Mouse (Mus musculus) forebrain, embryonic 14.5 days (tissue): Measurements from ENCODE around the gene Swap70. TPM values are rescaled to one million over a fixed set of nuclear protein-coding genes. Genes with fewer than 3 reads are reported as not detected.
"Not testable (repeated sequence)": the region's sequence is repeated elsewhere in the genome, so short reads cannot be mapped to it uniquely, and the experiment has no call there.

Source experiments
- ATAC-seq: fragments of 200-750 bp; cut with Nextera tagmentation; 2 replicates; pipeline ENCODE4 v1.8.0; 2017; ENCODE audit warnings: mild to moderate bottlenecking, moderate library complexity
- DNase-seq: peaks from one replicate; pipeline ENCODE4 v3.0.0-alpha.2; 2015; ENCODE audit warnings: low spot score
- H3K27ac ChIP-seq: fragments of 300-500 bp; sonication (generic); 2 replicates; pipeline ENCODE4 v1.5.1; 2014; ENCODE audit warnings: low read depth, mild to moderate bottlenecking, control low read depth, low read length, moderate library complexity
- H3K27me3 ChIP-seq: fragments of 300-500 bp; sonication (generic); replicated peaks from 2 replicates; pipeline ENCODE4 v1.6.1; 2014; ENCODE audit warnings: low read length, control low read depth, mixed read lengths; ENCODE audit not compliant: control insufficient read depth, insufficient read depth
- H3K36me3 ChIP-seq: fragments of 300-500 bp; sonication (generic); 2 replicates; pipeline ENCODE4 v1.6.1; 2014; ENCODE audit warnings: low read length, control low read depth; ENCODE audit not compliant: control insufficient read depth, insufficient read depth
- H3K4me1 ChIP-seq: fragments of 300-500 bp; sonication (generic); 2 replicates; pipeline ENCODE4 v1.6.1; 2014; ENCODE audit warnings: antibody characterized with exemption, low read length, control low read depth; ENCODE audit not compliant: control insufficient read depth, insufficient read depth
- H3K4me2 ChIP-seq: fragments of 300-500 bp; sonication (generic); 2 replicates; pipeline ENCODE4 v1.6.1; 2014; ENCODE audit warnings: mild to moderate bottlenecking, control low read depth, low read length
- H3K4me3 ChIP-seq: fragments of 300-500 bp; sonication (generic); 2 replicates; pipeline ENCODE4 v1.5.1; 2014; ENCODE audit warnings: low read depth, low read length, control low read depth
- H3K9ac ChIP-seq: fragments of 300-500 bp; sonication (generic); 2 replicates; pipeline ENCODE4 v1.6.1; 2014; ENCODE audit warnings: mild to moderate bottlenecking, low read length, control low read depth, moderate library complexity
- H3K9me3 ChIP-seq: fragments of 300-500 bp; sonication (generic); replicated peaks from 2 replicates; pipeline ENCODE4 v1.6.1; 2016; ENCODE audit warnings: low read length, control low read depth, mixed read lengths; ENCODE audit not compliant: control insufficient read depth
- WGBS: fragments of 180-500 bp; shearing (Covaris S2); extraction: QIAGEN DNeasy Blood & Tissue Kit; methylation state at CpG from one replicate; pipeline ENCODE4 v1.1.7; 2014; 5-methylcytosine and 5-hydroxymethylcytosine counted together
- polyA plus RNA-seq: library from polyadenylated mRNA; unstranded; fragments of >200 nt; fragmentation: Nextera tagmentation; extraction: Ambion mirVana; gene quantifications from 2 replicates; pipeline ENCODE4 v1.2.1, GENCODE M21; 2014

Swap70 gene
- polyA plus RNA-seq, 1 experiment from 2014 or later: 8.6 TPM

DNA sequence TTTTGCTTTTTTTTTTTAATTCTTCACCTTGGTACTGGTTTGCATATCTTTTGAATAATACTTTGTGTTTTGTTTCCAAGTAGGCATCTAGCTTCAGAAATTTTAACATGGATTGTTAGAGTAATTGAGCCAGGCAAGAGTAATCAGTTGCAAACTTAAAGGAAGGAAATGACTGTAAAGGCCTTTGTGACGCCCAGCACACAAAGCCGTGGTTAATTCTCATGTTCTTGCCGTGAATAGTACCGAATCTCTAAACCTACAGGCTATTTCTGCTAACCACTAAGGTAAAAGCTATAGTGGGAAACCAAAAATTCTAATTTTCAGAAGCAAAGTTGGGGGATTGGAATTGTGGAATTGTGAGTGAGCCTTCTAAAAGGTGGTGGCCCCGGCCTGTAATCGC lies 8.5 kb downstream of the Swap70 start:
- no peak overlapping the region for H3K27ac ChIP-seq
- H3K27me3 ChIP-seq: no peaks in the 10 kb centered on the region
- H3K9ac ChIP-seq: no peak overlapping the region
- ATAC-seq (no peak), DNase-seq (no peak)
- H3K9me3 ChIP-seq: no peaks in the 10 kb centered on the region
- WGBS: 64% methylated on average over 6 of the region's 6 CpGs
- no peaks in the 10 kb centered on the region for H3K4me1 ChIP-seq
- no peaks in the 10 kb centered on the region for H3K36me3 ChIP-seq
- no peak overlapping the region for H3K4me3 ChIP-seq
- H3K4me2 ChIP-seq: no peak overlapping the region

DNA sequence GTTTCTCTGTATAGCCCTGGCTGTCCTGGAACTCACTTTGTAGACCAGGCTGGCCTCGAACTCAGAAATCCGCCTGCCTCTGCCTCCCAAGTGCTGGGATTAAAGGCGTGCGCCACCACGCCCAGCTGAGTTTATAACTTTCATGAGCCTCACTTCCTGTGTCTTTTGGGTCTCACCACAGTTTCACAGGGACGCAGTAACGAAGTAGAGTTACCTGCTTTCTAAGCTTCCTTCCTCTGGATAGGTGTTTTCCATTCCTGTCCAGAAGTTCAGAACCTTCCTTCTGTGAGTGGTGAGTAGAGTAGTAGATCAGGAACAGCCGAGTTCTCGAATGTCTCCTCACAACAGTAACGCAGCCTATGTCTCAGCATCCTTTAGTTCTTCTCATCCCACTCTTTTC lies 9.6 kb downstream of the Swap70 start:
- not testable (repeated sequence) for H3K9me3 ChIP-seq
- WGBS: 95% methylated on average over 10 of the region's 10 CpGs

DNA sequence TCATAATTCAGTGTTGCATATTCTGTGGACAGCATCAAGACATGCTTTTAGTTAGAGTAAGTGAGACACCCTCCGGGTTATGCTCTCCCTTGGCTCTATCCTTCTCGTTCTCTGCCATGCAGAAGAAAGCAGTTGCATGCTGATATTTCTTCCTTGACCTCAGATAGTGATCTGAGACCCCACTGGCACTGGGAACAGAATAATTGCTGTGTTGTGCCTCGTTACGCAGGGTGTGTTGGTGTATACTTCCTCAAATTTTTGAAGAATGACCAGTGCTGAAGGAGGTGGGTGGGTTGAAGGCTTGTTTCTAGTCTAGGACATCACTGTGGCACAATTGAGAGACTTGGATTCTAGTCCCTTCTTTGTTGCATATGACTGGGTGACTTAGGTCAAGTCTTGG lies 14.6 kb downstream of the Swap70 start:
- Histone ChIP-seq H3K27me3 (no peaks in the 10 kb centered on the region), H3K4me1 (peaks cover 6% of the 10 kb centered on the region; the same call in 1 of the 2 replicates), H3K9ac (no peak overlapping the region), H3K4me2 (no peak overlapping the region), H3K36me3 (no peaks in the 10 kb centered on the region), H3K9me3 (no peaks in the 10 kb centered on the region), H3K4me3 (no peak overlapping the region), H3K27ac (no peak overlapping the region)
- 78% methylated on average over 4 of the region's 4 CpGs for WGBS
- ATAC-seq (no peak), DNase-seq (no peak)

More for the DNA sequence above, 9.6 kb downstream of the Swap70 start:
- H3K27ac ChIP-seq, ATAC-seq, H3K36me3 ChIP-seq, H3K27me3 ChIP-seq, H3K4me2 ChIP-seq, H3K9ac ChIP-seq, H3K4me1 ChIP-seq, DNase-seq, H3K4me3 ChIP-seq: not testable (repeated sequence)

DNA sequence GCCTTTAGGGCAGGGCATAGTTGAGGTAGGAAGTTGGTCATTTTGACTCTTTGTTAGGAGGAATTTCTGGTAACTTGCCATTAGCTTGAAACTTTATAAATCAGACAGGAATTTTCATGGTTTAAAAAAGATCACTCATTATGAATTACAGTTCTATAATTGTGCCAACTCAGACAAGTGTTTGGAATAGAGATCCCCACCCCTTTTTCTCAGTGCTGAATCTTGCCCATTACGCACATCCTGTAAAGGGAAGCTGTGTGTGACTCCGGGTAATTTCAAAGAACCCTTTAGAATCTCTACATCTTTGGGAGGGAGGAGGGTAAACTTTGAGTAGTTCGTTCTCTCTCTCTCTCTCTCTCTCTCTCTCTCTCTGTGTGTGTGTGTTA lies 15.9 kb downstream of the Swap70 start:
- H3K9ac ChIP-seq: no peak overlapping the region
- H3K27me3 ChIP-seq: no peaks in the 10 kb centered on the region
- no peaks in the 10 kb centered on the region for H3K36me3 ChIP-seq
- H3K27ac ChIP-seq: 0 out of 2 replicates have a peak overlapping the region, but pooled peaks have one; percentile 9
- ATAC-seq: no peak
- no peak overlapping the region for H3K4me3 ChIP-seq
- H3K9me3 ChIP-seq: no peaks in the 10 kb centered on the region
- H3K4me1 ChIP-seq: peaks cover 6% of the 10 kb centered on the region; the same call in 1 of the 2 replicates
- no peak overlapping the region for H3K4me2 ChIP-seq
- WGBS: 10% methylated on average over 3 of the region's 3 CpGs
- no peak for DNase-seq

DNA sequence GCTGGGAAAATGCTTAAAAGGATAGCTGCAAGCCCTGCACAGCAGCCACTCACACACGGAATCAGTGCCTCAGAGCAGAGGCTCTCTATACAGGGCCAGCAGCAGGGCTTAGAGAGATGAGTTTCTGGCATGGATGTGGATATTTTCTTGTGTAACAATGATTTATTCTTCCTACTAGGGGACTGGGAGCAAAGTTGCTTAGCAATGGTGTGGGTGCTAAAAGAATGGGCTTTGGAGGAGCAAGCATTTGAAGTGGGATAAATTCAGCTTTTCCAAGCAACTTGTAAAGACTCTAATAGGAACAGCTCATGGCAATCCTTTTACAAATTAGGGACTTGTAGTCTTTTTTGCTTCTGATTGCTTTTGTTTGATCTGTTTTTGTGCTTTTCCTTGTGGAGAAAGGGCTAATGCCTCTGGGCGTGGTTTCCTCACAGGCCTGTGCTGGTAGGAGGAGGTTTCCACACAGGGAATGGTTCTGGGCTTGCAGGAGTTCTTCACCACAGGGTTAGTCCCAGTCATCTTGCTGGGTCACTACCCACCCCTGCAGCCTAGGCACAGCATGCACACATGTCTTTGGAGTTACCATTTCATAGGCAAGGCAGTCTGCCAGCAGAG lies 16.4 kb downstream of the Swap70 start:
- DNase-seq (peak; percentile 48), ATAC-seq (peak; percentile 54)
- Histone ChIP-seq H3K4me1 (peaks cover 6% of the 10 kb centered on the region; the same call in 1 of the 2 replicates), H3K36me3 (no peaks in the 10 kb centered on the region), H3K27me3 (no peaks in the 10 kb centered on the region), H3K27ac (peak overlapping the region; percentile 9; the same call in 1 of the 2 replicates), H3K4me3 (no peak overlapping the region), H3K9me3 (no peaks in the 10 kb centered on the region), H3K4me2 (no peak overlapping the region), H3K9ac (no peak overlapping the region)
- WGBS: 10% methylated on average over 2 of the region's 2 CpGs

DNA sequence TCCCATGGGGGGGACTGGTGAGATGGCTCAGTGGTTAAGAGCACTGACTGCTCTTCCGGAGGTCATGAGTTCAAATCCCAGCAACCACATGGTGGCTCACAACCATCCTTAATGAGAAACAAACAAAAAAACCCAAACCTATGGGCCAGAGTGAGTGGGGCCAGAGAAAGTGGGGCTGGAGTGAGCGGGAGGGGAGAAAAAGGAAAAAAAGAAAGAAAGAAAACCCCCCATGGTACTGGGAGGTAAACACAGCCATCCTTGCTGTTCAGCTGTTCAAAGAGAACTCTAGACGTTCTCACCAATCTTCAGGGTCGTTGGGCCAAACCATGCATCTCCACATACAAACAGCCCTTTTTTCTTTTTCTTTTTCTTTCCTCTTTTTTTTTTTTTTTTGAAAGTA lies 18.1 kb downstream of the Swap70 start:
- Histone ChIP-seq H3K4me2 (no peak overlapping the region), H3K27ac (no peak overlapping the region), H3K27me3 (no peaks in the 10 kb centered on the region), H3K4me3 (no peak overlapping the region), H3K4me1 (peaks cover 6% of the 10 kb centered on the region; the same call in 1 of the 2 replicates), H3K9ac (no peak overlapping the region), H3K9me3 (no peaks in the 10 kb centered on the region), H3K36me3 (no peaks in the 10 kb centered on the region)
- no peak for DNase-seq
- WGBS: 75% methylated on average over 4 of the region's 4 CpGs
- ATAC-seq: no peak

DNA sequence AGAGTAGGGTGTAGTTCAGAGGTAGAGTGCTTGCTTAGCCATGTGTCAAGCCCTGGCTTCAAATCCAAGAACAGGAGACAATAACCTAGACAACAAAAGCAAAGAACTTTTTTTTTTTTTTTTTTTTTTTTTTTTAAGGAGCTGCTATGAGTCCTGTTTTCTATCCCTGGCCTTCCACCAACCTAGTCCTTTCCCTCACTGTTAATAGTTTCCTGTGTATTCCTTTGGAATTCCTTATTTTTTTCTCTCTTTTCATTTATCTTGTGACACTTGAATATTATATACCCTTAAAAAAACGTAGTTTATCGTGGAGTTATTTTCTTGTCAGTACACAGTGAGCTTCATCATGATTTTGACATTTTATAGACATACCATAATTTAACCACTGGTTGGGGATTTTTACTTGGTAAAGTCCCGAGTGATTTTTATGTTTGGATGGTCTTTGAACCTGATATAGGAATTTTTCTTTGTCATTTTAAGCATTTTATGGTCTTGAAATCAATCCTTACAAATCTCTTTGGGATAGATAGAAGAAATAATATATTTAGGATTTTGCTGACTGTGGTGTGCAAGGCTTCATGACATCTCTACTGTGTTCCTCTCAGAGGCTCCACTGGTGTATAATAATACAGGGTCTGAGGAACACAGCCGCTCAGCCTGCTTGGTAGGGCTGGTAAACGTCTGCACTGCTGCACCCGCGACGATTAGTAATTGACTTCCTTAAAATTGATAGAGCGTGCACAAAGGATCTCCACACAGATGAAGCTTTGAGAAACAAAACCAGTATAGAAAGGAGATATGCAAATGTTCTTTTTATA lies 20.2 kb downstream of the Swap70 start:
- Histone ChIP-seq H3K4me3 (no peak overlapping the region), H3K27me3 (no peaks in the 10 kb centered on the region), H3K27ac (no peak overlapping the region), H3K36me3 (no peaks in the 10 kb centered on the region), H3K4me2 (no peak overlapping the region), H3K4me1 (peaks cover 6% of the 10 kb centered on the region; the same call in 1 of the 2 replicates), H3K9ac (no peak overlapping the region), H3K9me3 (no peaks in the 10 kb centered on the region)
- no peak for DNase-seq
- no peak for ATAC-seq
- 77% methylated on average over 9 of the region's 9 CpGs for WGBS

DNA sequence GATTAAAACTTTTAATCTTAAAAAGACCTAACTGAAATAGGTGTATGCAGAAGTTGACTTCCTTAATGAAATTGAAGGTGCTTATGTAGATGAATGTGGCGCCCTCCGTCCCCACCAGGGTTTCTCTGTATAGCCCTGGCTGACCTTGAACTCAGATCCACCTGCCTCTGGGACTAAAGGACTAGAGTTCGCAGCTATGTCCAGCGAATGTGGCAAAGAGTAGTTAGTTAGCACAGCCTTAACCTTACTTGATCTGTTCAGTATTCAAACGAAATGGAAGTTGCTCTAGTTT lies 20.7 kb downstream of the Swap70 start:
- no peak overlapping the region for H3K27ac ChIP-seq
- 92% methylated on average over 5 of the region's 5 CpGs for WGBS
- no peaks in the 10 kb centered on the region for H3K27me3 ChIP-seq
- no peaks in the 10 kb centered on the region for H3K36me3 ChIP-seq
- no peaks in the 10 kb centered on the region for H3K9me3 ChIP-seq
- H3K4me3 ChIP-seq: no peak overlapping the region
- DNase-seq (no peak), ATAC-seq (no peak)
- no peak overlapping the region for H3K4me2 ChIP-seq
- no peak overlapping the region for H3K9ac ChIP-seq
- peaks cover 6% of the 10 kb centered on the region; the same call in 1 of the 2 replicates for H3K4me1 ChIP-seq

DNA sequence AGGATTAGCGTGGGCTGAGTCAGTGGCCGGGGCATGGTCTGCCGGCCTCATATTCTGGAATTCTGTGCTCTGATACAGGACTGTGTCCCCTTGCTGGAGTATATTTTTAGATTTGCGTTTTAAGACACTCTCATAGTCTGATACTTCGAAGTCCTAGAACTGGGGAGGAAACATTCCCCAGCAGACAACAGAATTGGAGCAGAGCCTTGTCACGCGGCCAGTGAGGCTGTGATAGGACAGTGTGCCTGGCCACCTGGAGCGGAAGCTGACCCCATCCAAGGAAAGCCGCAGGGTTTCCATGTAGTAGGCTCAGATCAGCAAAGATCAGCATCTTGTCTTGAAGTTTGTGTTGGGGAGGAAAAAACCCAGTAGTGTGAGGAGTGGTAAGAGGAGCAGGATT lies 23.6 kb downstream of the Swap70 start:
- ATAC-seq (no peak), DNase-seq (no peak)
- Histone ChIP-seq H3K27me3 (no peaks in the 10 kb centered on the region), H3K9me3 (no peaks in the 10 kb centered on the region), H3K36me3 (no peaks in the 10 kb centered on the region), H3K9ac (no peak overlapping the region), H3K27ac (no peak overlapping the region), H3K4me1 (no peaks in the 10 kb centered on the region), H3K4me3 (no peak overlapping the region), H3K4me2 (no peak overlapping the region)
- 94% methylated on average over 9 of the region's 9 CpGs for WGBS
